Mouse (Mus musculus) G1E (cell line): ENCODE measurements at regions not wholly inside any gene's neighbourhood (a gene's known extent, or its start where the extent isn't known, plus 50 kb on each side); places are given as distances from the start of the nearest gene placed in this dataset.

Experiments
- ATAC-seq: 2 replicates; pipeline ENCODE4 v1.8.0; 2016; ENCODE audit warnings: mild to moderate bottlenecking; ENCODE audit not compliant: insufficient number of reproducible peaks, poor library complexity, low FRiP score, severe bottlenecking; ENCODE audit errors: extremely low read depth
- DNase-seq: peaks from one replicate; pipeline ENCODE4 v3.0.0; 2012; ENCODE audit warnings: low spot score
- H3K27me3 ChIP-seq: 2 replicates; pipeline ENCODE4 v1.6.1; 2012; ENCODE audit warnings: mild to moderate bottlenecking, low read length, inconsistent platforms; ENCODE audit not compliant: insufficient read depth
- H3K36me3 ChIP-seq: replicated peaks from 2 replicates; pipeline ENCODE3; 2012; ENCODE audit warnings: mild to moderate bottlenecking, inconsistent platforms
- H3K4me1 ChIP-seq: 2 replicates; pipeline ENCODE4 v1.6.1; 2012; ENCODE audit warnings: low read depth, low read length, inconsistent platforms, mixed read lengths; ENCODE audit not compliant: insufficient read depth
- H3K4me3 ChIP-seq: 2 replicates; pipeline ENCODE4 v1.5.1; 2012; ENCODE audit warnings: low read depth, mild to moderate bottlenecking, inconsistent platforms, low read length, moderate library complexity, mixed read lengths
- H3K9me3 ChIP-seq: replicated peaks from 2 replicates; pipeline ENCODE4 v1.6.1; 2012; ENCODE audit warnings: inconsistent platforms
- CTCF ChIP-seq: IDR thresholded peaks from 2 replicates; pipeline ENCODE4 v1.5.1; 2012; ENCODE audit warnings: low read depth, low read length, inconsistent platforms, mixed read lengths
- GATA1 ChIP-seq: IDR thresholded peaks from 2 replicates; pipeline ENCODE4 v1.6.1; 2012; ENCODE audit warnings: borderline replicate concordance, low read length, inconsistent platforms, mixed read lengths
- GATA2 ChIP-seq: IDR thresholded peaks from 2 replicates; pipeline ENCODE4 v1.6.1; 2012; ENCODE audit warnings: low read depth, low read length, inconsistent platforms, borderline replicate concordance
- POLR2AphosphoS5 ChIP-seq: IDR thresholded peaks from 2 replicates; pipeline ENCODE4 v1.6.1; 2012; ENCODE audit warnings: low read depth, low read length, inconsistent platforms; ENCODE audit not compliant: insufficient replicate concordance
- TAL1 ChIP-seq: conservative IDR thresholded peaks from 2 replicates; pipeline ENCODE4 v1.6.1; 2012; ENCODE audit warnings: low read depth, low read length, inconsistent platforms, mixed read lengths

GRCm38 (mm10) chr13:44386767-44387166 lies 342.5 kb upstream of the Jarid2 start:
- ATAC-seq (no peak), DNase-seq (no peak)
- Histone ChIP-seq H3K36me3 (no peaks in the 10 kb centered on the region), H3K27me3 (no peaks in the 10 kb centered on the region), H3K9me3 (no peaks in the 10 kb centered on the region), H3K4me1 (no peaks in the 10 kb centered on the region), H3K4me3 (no peak overlapping the region)
- TF ChIP-seq POLR2AphosphoS5, result no peak
- no peak for TF ChIP-seq CTCF
- TF ChIP-seq GATA1, result no peak
- TF ChIP-seq TAL1, result no peak
- no peak for TF ChIP-seq GATA2

- TF ChIP-seq CTCF (no peak), TAL1 (no peak), GATA2 (no peak), GATA1 (no peak), POLR2AphosphoS5 (no peak)
- DNase-seq (no peak), ATAC-seq (no peak)
- Histone ChIP-seq H3K9me3 (no peaks in the 10 kb centered on the region), H3K4me3 (no peak overlapping the region), H3K36me3 (no peaks in the 10 kb centered on the region), H3K27me3 (peaks cover 2% of the 10 kb centered on the region; the same call in 1 of the 2 replicates), H3K4me1 (no peaks in the 10 kb centered on the region)
Observed at GRCm38 (mm10) chr13:44389696-44390095, 339.6 kb upstream of the Jarid2 start.

- no peak for ATAC-seq
Observed at GRCm38 (mm10) chr13:44390666-44391390, 338.4 kb upstream of the Jarid2 start.

GRCm38 (mm10) chr13:44394016-44394415 lies 335.3 kb upstream of the Jarid2 start:
- Histone ChIP-seq H3K4me1 (no peaks in the 10 kb centered on the region), H3K9me3 (no peaks in the 10 kb centered on the region), H3K36me3 (no peaks in the 10 kb centered on the region), H3K4me3 (no peak overlapping the region), H3K27me3 (peaks cover 13% of the 10 kb centered on the region; the same call in 1 of the 2 replicates)
- TF ChIP-seq GATA1 (no peak), TAL1 (no peak), CTCF (no peak), GATA2 (no peak), POLR2AphosphoS5 (no peak)
- ATAC-seq (no peak), DNase-seq (no peak)

More at GRCm38 (mm10) chr13:44390666-44391390, 338.4 kb upstream of the Jarid2 start:
- H3K4me1 ChIP-seq, result no peaks in the 10 kb centered on the region
- peaks cover 2% of the 10 kb centered on the region; the same call in 1 of the 2 replicates for H3K27me3 ChIP-seq
- H3K9me3 ChIP-seq, result no peaks in the 10 kb centered on the region
- H3K4me3 ChIP-seq, result no peak overlapping the region
- no peak for DNase-seq
- no peaks in the 10 kb centered on the region for H3K36me3 ChIP-seq
- TF ChIP-seq GATA1 (no peak), GATA2 (no peak), TAL1 (no peak), POLR2AphosphoS5 (no peak), CTCF (no peak)

GRCm38 (mm10) chr13:44398613-44399369 lies 330.5 kb upstream of the Jarid2 start:
- TF ChIP-seq TAL1 (no peak), GATA1 (no peak), GATA2 (no peak), CTCF (no peak), POLR2AphosphoS5 (no peak)
- Histone ChIP-seq H3K4me3 (no peak overlapping the region), H3K27me3 (peaks cover 17% of the 10 kb centered on the region), H3K36me3 (no peaks in the 10 kb centered on the region), H3K9me3 (no peaks in the 10 kb centered on the region), H3K4me1 (no peaks in the 10 kb centered on the region)
- no peak for ATAC-seq
- no peak for DNase-seq

- no peak overlapping the region for H3K4me3 ChIP-seq
- no peaks in the 10 kb centered on the region for H3K4me1 ChIP-seq
- TF ChIP-seq GATA2, result no peak
- no peak for TF ChIP-seq GATA1
- TF ChIP-seq POLR2AphosphoS5, result no peak
- no peak for TF ChIP-seq CTCF
- no peak for TF ChIP-seq TAL1
- peaks cover 17% of the 10 kb centered on the region for H3K27me3 ChIP-seq
- DNase-seq, result no peak
- no peaks in the 10 kb centered on the region for H3K36me3 ChIP-seq
- no peak for ATAC-seq
- no peaks in the 10 kb centered on the region for H3K9me3 ChIP-seq
Observed at GRCm38 (mm10) chr13:44399370-44399685, 329.9 kb upstream of the Jarid2 start.
